Mouse (Mus musculus) megakaryocyte-erythroid progenitor cell, adult 5-6 weeks (primary cell): ENCODE results near the gene Fpgt. TPM values are rescaled to one million over a fixed set of nuclear protein-coding genes. Genes with fewer than 3 reads are reported as not detected.

ENCODE experiments used
- total RNA-seq, 2 experiments: library from RNA; stranded (forward) in 1 of 2; stranded (reverse) in 1 of 2; fragments of 200-1000, 215-1000 nt in 1 of 2; fragments of >200 nt in 1 of 2; fragmentation: Nextera tagmentation in 1 of 2; gene quantifications; 2 replicates each; pipeline ENCODE4 v1.2.3; 2014 to 2017

Fpgt gene
- total RNA-seq, 2 experiments from 2014 or later = 8.6 to 14.0 TPM

Other genes starting within 250 kb of the Fpgt start
- not detected in 2 replicates for gene Tnni3k, start 38.0 kb downstream of the Fpgt start, total RNA-seq (2014; fragmentation: Nextera tagmentation)
- not detected in 2 replicates for gene Tnni3k, start 38.0 kb downstream of the Fpgt start, total RNA-seq (2017)
- gene Lrriq3, start within 50 bp of the Fpgt start, total RNA-seq (2014; fragmentation: Nextera tagmentation) = not detected in 2 replicates
- not detected in 2 replicates for gene Lrriq3, start within 50 bp of the Fpgt start, total RNA-seq (2017)